Mouse (Mus musculus) liver, embryonic 14 days (tissue): ENCODE measurements around the gene Olfr524. TPM values are rescaled to one million over a fixed set of nuclear protein-coding genes. Genes with fewer than 3 reads are reported as not detected.

Source experiments
- polyA plus RNA-seq: library from polyadenylated mRNA; depleted of rRNA; stranded (reverse); fragments of >200 nt; gene quantifications from 2 replicates; pipeline ENCODE4 v1.2.3, GENCODE M21; 2012; rRNA removed

Gene Olfr524
- polyA plus RNA-seq = not detected in 2 replicates

GRCm38 (mm10) chr7:140205864-140206263 lies at the start of gene Olfr524:
TSS of gene Olfr524 (minus strand) at chr7:140205964.

GRCm38 (mm10) chr7:140247216-140247615 lies 41.5 kb upstream of the Olfr524 start, which contains the start of gene 5830411N06Rik:
TSS of gene 5830411N06Rik (plus strand) at chr7:140247284.

GRCm38 (mm10) chr7:140217967-140218366 lies 12.2 kb upstream of the Olfr524 start, which contains the start of gene Cd163l1:
TSS of gene Cd163l1 (plus strand) at chr7:140218267.

GRCm38 (mm10) chr7:140172936-140173335 lies 32.8 kb downstream of the Olfr524 start, which contains the start of gene Olfr523:
TSS of gene Olfr523 (plus strand) at chr7:140173217.

GRCm38 (mm10) chr7:140164664-140165063 lies 41.1 kb downstream of the Olfr524 start, which contains the start of gene Olfr522:
TSS of gene Olfr522 (minus strand) at chr7:140164764.

GRCm38 (mm10) chr7:140154218-140154927 lies 51.4 kb downstream of the Olfr524 start, which contains the start of gene Sprn:
TSS of gene Sprn (minus strand) at chr7:140154877.

Other genes with a start within 250 kb of the Olfr524 start
- gene 6430531B16Rik, start 227.2 kb downstream of the Olfr524 start, polyA plus RNA-seq = 0.03 TPM in 1 of 2 replicates, not detected in the other
- 0.55 and 1.0 TPM in 2 replicates for gene Adam8, start 213.4 kb downstream of the Olfr524 start, polyA plus RNA-seq
- gene Zfp511, start 169.6 kb downstream of the Olfr524 start, polyA plus RNA-seq = 23.6 and 26.6 TPM in 2 replicates
- 17.6 and 20.5 TPM in 2 replicates for gene Tubgcp2, start 169.3 kb downstream of the Olfr524 start, polyA plus RNA-seq
- gene Msx3, start 156.9 kb downstream of the Olfr524 start, polyA plus RNA-seq = not detected in 2 replicates
- 0.02 and 0.03 TPM in 2 replicates for gene Caly, start 123.4 kb downstream of the Olfr524 start, polyA plus RNA-seq
- gene Prap1, start 112.6 kb downstream of the Olfr524 start, polyA plus RNA-seq = 0.25 and 0.39 TPM in 2 replicates
- gene Fuom, start 103.5 kb downstream of the Olfr524 start, polyA plus RNA-seq = 5.6 and 7.5 TPM in 2 replicates
- gene Paox, start 90.2 kb downstream of the Olfr524 start, polyA plus RNA-seq = 3.8 and 5.0 TPM in 2 replicates
- gene Echs1, start 89.5 kb downstream of the Olfr524 start, polyA plus RNA-seq = 42.5 and 51.9 TPM in 2 replicates
- 15.6 and 15.9 TPM in 2 replicates for gene Mtg1, start 68.4 kb downstream of the Olfr524 start, polyA plus RNA-seq
- gene Sprn, start 51.1 kb downstream of the Olfr524 start, polyA plus RNA-seq = 0.01 TPM in 2 replicates
- not detected in 2 replicates for gene Olfr522, start 41.2 kb downstream of the Olfr524 start, polyA plus RNA-seq
- gene Olfr523, start 32.7 kb downstream of the Olfr524 start, polyA plus RNA-seq = not detected in 2 replicates
- gene Cd163l1, start 12.3 kb upstream of the Olfr524 start, polyA plus RNA-seq = 0.05 and 0.07 TPM in 2 replicates
- gene 5830411N06Rik, start 41.3 kb upstream of the Olfr524 start, polyA plus RNA-seq = 0.01 TPM in 1 of 2 replicates, not detected in the other
- gene Olfr525, start 114.9 kb upstream of the Olfr524 start, polyA plus RNA-seq = not detected in 2 replicates
- not detected in 2 replicates for gene Olfr527, start 128.1 kb upstream of the Olfr524 start, polyA plus RNA-seq
- gene Olfr60, start 155.7 kb upstream of the Olfr524 start, polyA plus RNA-seq = not detected in 2 replicates
- not detected in 2 replicates for gene Olfr530, start 170.4 kb upstream of the Olfr524 start, polyA plus RNA-seq
- gene Olfr531, start 197.0 kb upstream of the Olfr524 start, polyA plus RNA-seq = not detected in 2 replicates
- not detected in 2 replicates for gene Olfr532, start 215.7 kb upstream of the Olfr524 start, polyA plus RNA-seq